Mouse (Mus musculus) fat pad, adult 2 months (tissue): ENCODE measurements around the gene Vmn1r68.

Source experiments
- DNase-seq: peaks from one replicate; pipeline ENCODE4 v3.0.0-alpha.2; 2011; ENCODE audit warnings: low read depth, low spot score; ENCODE audit errors: extremely low read depth

Vmn1r68 gene

DNA sequence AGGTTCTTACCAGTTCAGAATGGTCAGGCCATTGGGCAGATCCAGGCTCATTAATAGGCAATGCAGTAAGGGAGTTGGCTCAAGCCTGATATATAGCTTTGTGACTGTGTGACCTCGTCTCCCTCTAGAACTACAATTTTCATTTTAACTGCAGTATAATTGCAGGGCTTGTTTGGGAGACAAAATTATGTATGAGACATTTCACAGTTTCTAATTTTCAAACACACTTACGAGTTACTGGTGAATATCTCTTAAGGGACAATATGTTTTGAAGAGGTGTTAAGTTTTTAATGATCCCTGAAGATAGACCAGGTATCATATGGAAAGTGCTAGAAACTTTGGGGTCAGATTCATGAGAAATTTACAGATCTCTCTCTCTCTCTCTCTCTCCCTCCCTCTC, at the start of gene Vmn1r68:
Gene Vmn1r68 (minus strand): TSS at position 101 of the 400 bp plus-strand sequence.
- DNase-seq, result no peak

DNA sequence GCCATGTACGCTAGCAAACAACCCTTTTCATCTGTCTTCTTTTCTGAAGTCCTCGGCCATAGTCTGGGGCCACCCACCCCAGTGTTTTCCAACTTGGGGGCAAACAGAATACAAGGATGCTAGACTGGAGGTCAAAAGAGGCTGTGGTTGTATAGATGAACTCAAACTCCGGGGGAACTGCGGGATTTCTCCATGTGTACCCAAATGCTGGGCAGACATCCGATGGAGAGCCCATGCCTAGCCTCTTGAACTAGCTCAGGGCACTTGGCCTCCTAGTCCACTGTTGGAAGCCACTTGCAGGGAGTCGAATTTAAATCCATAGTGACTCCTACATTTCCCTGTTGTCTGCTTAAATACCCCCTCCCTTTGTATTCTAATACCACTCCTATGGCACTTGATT, 62.7 kb downstream of the Vmn1r68 start:
- DNase-seq, result no peak

DNA sequence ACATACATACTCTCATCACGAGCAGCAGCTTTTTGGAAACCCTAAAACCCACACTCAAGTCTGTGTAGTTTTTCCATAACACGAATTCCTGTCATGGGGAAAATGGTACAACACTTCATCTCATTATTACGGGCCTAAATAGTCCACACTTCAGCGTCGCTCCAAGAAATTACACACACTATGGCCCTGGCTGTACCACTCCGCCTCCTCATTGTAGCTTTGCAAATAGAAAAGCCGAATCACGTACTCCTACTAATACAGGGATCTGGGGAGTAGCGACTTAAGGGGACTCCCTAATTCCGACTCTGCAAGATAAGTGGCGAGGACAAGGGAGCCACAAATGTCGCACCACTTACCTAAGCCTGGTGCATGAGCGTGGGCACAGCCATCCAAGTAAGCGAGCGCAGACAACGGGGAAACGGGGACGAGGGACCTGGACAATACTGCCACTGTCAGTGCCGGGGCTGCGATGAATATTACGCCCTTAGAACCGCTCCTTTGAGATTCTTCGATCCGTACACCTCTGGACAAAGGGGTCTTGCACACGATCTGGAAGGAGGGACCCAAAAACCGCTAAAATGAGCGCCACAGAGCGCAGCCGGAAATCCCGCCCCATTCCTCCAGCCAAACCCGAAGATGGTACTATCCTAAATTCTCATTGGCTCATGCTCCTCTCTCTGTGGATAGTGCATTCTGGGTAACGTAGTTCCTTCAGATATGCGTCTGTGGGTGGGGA, 63.3 kb downstream of the Vmn1r68 start, which contains the start of gene Zik1:
Gene Zik1 (minus strand): TSS at position 609 of the 736 bp plus-strand sequence.
- DNase-seq, result peak; percentile 5

DNA sequence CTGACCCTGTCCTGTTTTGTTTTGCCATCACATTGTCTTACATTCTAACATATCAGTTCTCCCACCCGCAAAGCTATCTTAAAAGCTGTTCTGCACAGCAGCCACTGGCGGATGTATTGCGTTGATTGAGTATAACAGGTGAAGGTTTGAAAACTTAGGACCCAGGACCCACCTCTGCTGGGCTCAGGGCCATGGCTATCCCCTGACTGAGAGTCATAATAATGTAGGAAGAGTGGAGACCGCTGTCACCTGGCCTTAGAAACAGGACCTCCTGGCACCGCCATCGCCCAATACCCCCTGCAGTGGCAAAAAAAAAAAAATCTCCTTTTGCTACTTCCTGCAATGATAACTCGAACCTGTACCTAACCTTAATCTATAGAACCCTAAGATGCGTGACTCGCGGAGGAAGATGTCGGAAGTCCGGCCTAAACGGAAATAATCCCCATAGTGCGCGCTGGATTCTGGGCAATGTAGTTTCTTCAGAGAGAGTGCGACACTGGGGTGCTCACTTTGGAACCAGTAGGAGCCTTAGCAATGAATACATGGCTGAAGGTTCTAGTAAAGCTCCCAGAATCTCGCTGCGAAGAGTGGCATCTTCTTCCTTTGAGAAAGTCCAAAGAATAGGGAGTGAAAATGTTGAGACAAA, 77.6 kb downstream of the Vmn1r68 start:
- DNase-seq, result no peak

DNA sequence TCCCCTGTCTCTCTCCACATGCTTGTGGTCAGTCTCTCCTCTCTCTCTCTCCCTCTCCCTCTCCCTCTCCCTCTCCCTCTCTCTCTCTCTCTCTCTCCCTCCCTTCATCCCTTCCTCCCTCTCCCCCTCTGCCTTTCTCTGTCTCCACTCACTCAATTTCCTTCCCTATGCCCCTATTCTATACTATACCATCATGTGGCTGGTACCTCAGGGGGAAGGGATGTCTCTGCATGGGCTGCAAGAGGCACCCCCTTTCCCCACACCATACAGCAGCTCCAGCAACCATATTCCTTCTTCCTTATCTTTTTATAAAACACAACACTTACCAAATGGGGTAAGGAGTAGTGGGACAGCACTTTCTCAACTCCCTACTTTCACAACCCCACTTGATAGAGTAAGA, 78.5 kb downstream of the Vmn1r68 start:
- no peak for DNase-seq

DNA sequence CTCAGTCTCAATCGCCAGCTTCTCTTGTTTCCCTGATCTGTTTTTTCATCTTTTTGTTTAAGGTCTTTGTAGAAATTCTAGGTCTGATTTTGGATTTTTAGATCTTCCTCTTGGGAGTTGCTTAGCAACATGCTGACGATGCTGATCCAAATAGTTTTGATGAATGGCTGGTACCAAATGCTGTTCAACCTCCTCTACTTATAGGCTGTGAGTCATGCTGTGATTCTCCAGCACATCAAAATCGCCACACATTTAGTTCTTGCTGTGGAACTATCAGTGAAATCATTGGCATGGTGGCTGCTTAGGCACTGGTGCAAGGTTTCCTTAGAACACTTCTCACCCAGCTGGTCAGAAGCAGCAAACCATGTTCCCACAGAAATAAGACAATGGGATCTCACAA, 100.1 kb downstream of the Vmn1r68 start:
- no peak for DNase-seq
